Mouse (Mus musculus) mature B cell (primary cell): ENCODE results near the gene Bptf.
"Not testable (repeated sequence)": the region's sequence is repeated elsewhere in the genome, so short reads cannot be mapped to it uniquely, and the experiment has no call there.

Source experiments
- in situ Hi-C: fragments of 300-500 bp; cut with MboI; formaldehyde crosslinking; loops from 2 replicates; pipeline ENCODE4 v1.14.3; 2019

Bptf gene

DNA sequence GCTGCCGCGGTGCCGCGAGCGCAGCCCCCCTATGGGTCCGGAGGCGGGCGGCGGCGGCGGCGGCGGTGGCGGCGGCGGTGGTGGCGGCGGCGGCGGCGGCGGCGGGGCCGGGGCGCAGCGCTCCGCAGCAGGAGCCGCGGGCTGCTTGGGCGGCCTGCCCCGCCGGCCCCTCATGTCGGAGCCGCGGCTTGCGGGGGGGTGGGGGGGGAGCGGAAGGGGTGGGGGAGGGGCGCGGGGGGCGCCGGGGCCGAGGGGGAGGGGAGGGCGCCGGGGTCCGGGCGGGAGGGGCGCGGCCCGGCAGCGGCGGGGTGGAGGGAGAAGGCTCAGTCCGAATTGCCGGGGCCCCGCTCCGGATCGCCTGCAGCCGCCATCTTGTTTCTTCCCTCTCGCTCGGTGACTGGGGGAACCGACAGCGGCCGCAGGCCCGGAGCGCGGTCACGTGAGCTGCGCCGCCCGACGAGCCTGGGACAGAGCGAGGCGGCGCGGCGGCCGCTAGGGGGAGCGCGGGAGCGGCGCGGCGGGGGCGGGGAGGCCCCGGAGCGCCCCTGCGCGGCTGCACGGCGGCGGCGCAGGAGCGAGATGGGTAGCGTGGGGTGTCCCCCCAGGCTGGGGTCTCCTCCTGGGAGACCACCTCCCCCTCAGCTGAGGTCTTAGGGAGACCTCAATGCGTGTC lies at the start of gene Bptf:
Gene Bptf, minus strand, starts transcription at position 379 of the 673 bp plus-strand sequence.
- in situ Hi-C loops, result no loop called here

DNA sequence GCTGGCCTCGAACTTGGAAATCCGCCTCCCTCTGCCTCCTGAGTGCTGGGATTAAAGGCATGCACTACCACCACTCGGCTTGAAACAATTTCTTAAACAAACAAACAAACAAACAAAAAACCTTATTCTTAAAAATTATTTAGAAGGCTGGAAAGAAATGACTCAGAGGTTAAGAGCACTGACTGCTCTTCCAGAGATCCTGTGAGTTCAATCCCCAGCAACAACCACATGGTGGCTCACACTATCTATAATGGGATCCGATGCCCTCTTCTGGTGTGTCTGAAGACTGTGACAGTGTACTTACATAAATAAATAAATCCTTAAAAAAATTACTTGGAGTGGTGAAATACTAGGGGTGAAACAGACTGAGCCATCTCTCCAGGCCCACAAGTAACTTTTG lies 29.3 kb upstream of the Bptf start:
- in situ Hi-C loops, result no loop called here

GRCm38 (mm10) chr11:107159034-107159433 lies 27.1 kb upstream of the Bptf start:
- in situ Hi-C loops, result no loop called here

GRCm38 (mm10) chr11:107156977-107157642 lies 25.2 kb upstream of the Bptf start:
- in situ Hi-C loops, result no loop called here

GRCm38 (mm10) chr11:107155292-107155691 lies 23.4 kb upstream of the Bptf start:
- in situ Hi-C loops, result no loop called here

DNA sequence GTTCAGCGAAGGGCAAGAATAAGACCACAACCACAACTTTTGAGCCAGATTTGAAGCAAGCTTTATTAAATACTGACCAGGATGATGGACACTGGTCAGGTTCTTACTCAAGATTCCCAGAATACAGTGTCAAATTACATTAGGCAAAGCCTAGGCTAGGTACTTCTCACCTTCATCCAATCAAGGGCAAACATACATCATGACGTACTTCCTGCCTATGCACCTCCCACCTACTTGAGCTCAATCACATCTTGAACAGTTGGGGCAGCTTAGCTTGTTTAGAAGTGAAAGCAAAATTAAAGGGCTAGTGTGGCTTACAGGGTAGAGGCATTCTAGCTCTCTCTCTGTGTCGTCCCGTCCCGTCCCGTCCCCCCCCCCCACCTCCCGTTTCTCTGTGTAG lies 22.5 kb upstream of the Bptf start:
- in situ Hi-C loops, result no loop called here

DNA sequence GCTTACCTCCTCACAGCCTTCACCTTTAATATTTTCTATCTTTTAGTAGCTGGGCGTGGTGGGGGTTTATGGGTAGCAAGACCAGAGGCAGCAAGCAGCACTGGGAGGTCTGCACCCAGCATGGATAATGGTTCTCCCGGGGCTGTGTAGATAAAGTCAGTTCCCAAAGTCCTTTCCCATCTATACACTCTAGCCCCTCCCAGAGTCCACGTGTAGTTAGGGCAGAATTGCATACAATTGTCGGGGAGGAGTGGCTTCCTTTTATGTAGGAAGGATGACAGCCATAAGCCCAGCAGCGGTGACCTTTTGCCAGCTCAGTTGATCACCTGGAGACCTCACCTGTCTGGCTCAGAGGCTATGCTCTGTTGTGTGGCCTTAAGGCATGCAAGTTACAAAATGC lies 21.7 kb upstream of the Bptf start:
- in situ Hi-C loops, result no loop called here

- in situ Hi-C loops, result no loop called here
These were observed 19.9 kb upstream of the Bptf start for GRCm38 (mm10) chr11:107151809-107152208.

GRCm38 (mm10) chr11:107143956-107144355 lies 12.0 kb upstream of the Bptf start:
- in situ Hi-C loops, result not testable (repeated sequence)

DNA sequence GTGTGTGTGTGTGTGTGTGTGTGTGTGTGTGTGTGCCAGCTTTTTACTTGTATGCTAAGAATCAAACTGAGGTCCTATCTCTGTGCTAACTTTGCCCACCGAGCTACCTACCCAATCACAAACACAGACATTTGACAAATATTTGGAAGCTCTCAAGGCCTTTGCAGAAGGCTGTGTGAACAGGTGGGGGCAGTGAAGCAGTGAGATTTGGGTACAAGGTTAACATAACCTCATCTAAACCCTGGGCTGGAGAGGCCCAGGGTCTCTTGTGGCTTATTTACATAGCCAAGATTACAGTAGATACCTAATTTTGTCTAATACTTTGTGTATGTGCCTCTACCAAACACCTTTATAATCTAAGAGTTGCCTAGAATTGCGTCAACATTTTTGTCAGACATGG lies 10.5 kb upstream of the Bptf start:
- in situ Hi-C loops, result no loop called here

- in situ Hi-C loops, result no loop called here
These were observed 8.8 kb upstream of the Bptf start for GRCm38 (mm10) chr11:107140756-107141155.

DNA sequence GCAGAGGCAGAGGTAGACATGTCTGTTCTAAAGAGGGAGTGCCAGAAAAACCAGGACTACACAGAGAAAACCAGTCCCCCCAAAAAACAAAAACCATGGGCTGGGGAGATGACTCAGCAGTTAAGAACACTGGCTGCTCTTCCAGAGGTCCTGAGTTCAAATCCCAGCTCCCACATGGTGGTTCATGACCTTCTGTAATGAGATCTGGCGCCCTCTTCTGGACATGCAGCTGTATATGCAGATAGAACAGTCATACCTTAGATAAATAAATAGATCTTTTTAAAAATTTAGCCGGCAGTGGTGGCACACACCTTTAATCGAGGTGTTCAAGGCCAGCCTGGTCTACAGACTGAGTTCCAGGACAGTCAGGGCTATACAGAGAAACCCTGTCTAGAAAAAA lies 6.7 kb upstream of the Bptf start:
- in situ Hi-C loops, result loop anchor here (5.0 kb wide), 1 partner anchor 36 kb away; no protein-coding TSS in a partner anchor

DNA sequence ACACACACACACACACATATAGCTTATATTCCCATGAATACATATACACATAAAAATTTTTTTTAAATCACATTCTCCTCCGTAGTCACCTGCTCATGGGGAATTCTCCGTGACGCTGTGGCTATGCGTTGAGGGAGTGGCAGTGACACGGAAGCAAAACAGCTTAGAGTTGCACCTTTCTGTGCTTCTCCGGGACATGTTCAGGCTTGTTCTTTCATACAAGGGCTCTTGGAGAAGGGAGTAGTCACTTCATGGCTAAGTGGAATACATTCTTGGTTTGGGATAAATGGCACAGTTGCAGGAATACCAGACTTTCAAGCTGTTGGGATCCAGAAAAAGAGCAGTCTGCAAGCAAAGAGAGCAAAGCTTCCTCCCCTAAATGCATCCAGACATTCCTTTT lies 5.7 kb upstream of the Bptf start:
- in situ Hi-C loops, result loop anchor here (5.0 kb wide), 1 partner anchor 35 kb away; no protein-coding TSS in a partner anchor

- in situ Hi-C loops, result loop anchor here (5.0 kb wide), 1 partner anchor 34 kb away; no protein-coding TSS in a partner anchor
These were observed 4.5 kb upstream of the Bptf start for GRCm38 (mm10) chr11:107136458-107136857.

DNA sequence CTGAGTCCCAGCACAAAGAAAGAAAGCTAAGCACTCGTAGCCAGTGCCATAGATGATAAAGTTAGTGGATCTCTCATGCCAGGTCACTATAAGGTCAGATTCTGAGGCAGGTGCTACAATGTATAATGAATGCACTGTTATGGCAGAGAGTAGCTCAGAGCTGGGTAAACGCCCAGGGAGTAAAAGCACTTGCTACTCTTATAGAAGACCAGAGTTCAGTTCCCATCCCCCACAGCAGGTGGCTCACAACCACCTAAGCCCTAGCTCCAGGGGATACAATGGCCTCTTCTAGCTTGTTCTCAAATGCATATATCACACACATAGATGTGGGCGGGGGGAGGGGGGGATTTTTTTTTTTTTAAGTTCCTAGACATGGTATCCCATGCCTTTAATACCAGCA lies 3.8 kb upstream of the Bptf start:
- in situ Hi-C loops, result loop anchor here (5.0 kb wide), 1 partner anchor 33 kb away; no protein-coding TSS in a partner anchor

DNA sequence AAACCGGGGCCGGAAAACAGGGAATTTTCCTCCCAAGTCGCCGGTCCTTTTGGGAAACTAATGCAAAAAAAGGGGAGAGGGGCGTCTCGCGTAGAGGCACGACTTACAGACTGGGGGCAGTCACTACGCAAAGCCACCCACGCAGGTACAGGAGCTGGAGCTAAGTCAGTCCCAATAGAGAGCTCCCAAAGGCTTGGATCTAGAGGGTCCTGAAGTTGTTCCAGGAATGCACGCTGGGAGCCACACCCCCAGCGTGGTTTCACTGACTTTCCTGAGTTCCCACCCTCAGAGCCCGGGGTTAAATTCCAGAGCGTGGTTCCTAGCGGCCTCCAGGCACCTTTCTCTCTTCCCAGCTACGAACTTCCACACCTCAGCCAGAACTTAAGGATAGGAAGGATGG lies 499 bp upstream of the Bptf start:
- in situ Hi-C loops, result no loop called here

DNA sequence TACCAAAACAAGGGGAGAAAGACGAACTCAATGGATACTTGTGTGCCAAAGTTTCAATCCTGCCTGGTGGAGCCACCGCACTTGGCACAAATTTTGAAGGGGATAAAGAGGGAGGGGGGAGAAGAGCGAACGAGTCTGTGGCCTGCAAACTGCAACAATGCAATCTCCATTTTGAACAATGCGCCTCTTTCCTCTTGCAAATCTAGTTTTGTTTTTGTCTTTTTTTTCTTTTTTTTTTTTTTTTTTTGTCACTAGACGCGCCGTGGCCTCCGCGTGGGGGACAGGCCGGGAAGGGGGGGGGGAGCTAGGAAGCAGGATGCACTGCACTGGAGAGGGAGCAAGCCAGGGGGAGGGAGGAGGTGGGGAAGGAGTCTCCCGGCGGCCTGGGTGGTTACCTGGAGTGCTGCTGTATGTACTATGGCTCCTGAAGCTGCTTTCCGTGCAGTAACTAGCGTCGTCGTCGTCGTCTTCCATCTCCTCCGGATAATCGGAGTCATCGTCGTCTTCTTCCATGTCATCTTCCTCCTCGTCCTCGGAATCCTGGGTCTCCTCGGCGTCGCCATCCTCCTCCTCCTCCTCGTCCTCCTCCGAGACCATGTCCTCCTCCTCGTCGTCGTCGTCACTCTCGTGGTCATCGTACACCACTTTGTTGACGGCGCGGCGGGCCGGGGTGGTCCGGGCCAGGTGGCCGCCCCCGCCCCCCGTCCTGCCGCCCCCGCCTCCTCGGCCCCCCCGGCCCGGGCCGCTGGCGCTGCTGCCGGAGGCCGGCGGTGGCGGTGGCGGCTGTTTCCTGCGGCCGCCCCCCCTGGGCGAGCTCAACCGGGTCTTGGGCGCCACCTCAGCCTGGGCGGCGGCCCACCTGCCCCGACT lies 813 bp downstream of the Bptf start:
- in situ Hi-C loops, result no loop called here

- in situ Hi-C loops, result no loop called here
These were observed 1.6 kb downstream of the Bptf start for GRCm38 (mm10) chr11:107130221-107130788.

DNA sequence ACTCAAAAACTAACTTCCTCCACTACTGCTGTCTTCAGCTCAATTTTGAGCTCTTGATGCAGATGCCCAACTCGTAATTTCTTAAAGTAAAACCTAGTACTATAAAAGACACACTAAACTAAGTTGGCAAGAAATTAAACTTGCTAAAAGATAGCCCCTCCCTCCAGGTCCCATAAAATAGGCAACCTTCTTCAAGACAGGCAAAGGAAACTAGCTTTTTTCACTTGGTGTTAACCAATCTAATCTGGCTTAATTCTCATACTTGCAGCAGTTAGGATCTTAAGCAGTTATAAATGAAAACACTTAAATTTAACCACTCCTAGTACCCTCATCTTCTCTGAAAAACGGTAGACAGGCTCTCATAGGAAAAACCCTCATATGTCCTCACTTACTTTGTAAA lies 2.3 kb downstream of the Bptf start:
- in situ Hi-C loops, result no loop called here

- in situ Hi-C loops, result not testable (repeated sequence)
These were observed 5.2 kb downstream of the Bptf start for GRCm38 (mm10) chr11:107126716-107127115.

- in situ Hi-C loops, result no loop called here
These were observed 6.9 kb downstream of the Bptf start for GRCm38 (mm10) chr11:107125011-107125410.

DNA sequence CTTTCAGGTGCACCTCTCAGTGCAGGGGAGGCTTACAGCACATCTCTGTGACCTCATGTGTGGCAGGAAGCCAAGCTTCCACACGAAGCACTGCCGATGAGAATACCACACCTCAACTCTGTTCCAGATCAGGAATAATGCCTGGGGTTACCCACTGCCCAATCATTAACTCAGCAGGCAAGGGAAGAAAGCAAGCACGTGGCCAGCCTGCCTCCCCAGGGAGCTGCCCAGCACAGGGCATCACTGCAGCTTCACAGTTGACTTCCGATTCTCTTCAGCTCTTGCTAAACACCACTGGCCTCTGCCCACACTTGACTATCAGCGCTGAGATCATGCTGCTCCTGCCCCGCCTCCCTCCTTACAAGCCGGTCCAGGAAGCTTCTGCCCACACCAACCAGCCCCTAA lies 7.6 kb downstream of the Bptf start:
- in situ Hi-C loops, result no loop called here
